Mouse (Mus musculus) olfactory bulb, adult 2 months (tissue): ENCODE data around the gene Ezh1.

Experiments used
- CTCF ChIP-seq: fragments of 200-500 bp; IDR thresholded peaks from 2 replicates; pipeline ENCODE4 v1.5.1; 2012; ENCODE audit warnings: low read depth, mild to moderate bottlenecking, low read length, moderate library complexity; ENCODE audit not compliant: insufficient read depth
- POLR2A ChIP-seq: fragments of 200-500 bp; IDR thresholded peaks from 2 replicates; pipeline ENCODE4 v1.6.1; 2012; ENCODE audit warnings: mild to moderate bottlenecking, low read depth, low read length, moderate library complexity; ENCODE audit not compliant: insufficient read depth

DNA sequence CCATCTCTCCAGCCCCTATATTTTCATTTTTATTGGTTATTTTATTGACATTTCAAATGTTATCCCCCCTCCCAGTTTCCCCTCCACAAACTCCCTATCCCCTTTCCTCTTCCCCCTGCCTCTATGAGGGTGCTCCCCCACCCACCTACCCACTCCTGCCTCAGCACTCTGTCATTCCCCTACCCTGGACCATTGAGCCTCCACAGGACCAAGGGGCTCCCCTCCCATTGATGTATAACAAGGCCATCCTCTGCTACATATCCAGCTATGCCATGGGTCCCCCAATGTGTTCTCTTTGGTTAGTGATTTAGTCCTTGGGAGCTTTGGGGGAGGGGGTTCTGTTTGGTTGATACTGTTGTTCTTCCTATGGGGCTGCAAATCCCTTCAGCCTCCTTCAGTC, 71.6 kb downstream of the Ezh1 start:
- TF ChIP-seq CTCF (no peak), POLR2A (no peak)
